Mouse (Mus musculus): ENCODE measurements at regions not wholly inside any gene's neighbourhood (a gene's known extent, or its start where the extent isn't known, plus 50 kb on each side); places are given as distances from the start of the nearest gene placed in this dataset.

DNA sequence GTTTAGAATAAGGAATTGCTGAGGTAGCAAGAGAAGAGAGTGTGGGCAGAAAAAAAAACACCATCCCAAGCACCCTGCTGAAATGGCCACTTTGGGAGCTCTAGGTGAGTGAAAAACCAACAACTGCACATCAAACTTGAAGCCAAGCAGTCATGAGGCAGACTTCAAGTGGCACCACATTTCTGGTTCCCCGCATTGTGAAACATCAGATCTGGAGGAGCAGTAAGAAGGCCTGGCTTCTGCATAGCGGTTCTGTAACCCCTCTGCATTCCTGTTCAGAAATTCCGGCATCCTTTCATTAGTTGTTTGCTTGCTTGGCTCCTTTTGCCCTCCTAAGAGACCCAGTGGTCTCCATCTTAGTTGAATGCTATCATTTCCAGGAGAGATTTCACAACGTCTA lies 247.7 kb downstream of the Lmx1a start:
- TF ChIP-seq CTCF (IDR thresholded peaks at IDR 0.05; ENCODE audit: control insufficient read depth, insufficient read depth, low read length) (no peak), POLR2A (IDR thresholded peaks at IDR 0.05; ENCODE audit: borderline replicate concordance, control insufficient read depth, low read depth, low read length) (no peak)
- Histone ChIP-seq H3K4me1 (ENCODE audit: control insufficient read depth, insufficient read depth, low read length) (no peaks in the 10 kb centered on the region), H3K4me3 (replicated peaks; ENCODE audit: control insufficient read depth, low read depth, low read length) (no peak overlapping the region), H3K27ac (ENCODE audit: control insufficient read depth, insufficient read depth, low read depth, low read length, poor library complexity) (no peak overlapping the region)
- 67% methylated on average over 4 of the region's 4 CpGs for WGBS

DNA sequence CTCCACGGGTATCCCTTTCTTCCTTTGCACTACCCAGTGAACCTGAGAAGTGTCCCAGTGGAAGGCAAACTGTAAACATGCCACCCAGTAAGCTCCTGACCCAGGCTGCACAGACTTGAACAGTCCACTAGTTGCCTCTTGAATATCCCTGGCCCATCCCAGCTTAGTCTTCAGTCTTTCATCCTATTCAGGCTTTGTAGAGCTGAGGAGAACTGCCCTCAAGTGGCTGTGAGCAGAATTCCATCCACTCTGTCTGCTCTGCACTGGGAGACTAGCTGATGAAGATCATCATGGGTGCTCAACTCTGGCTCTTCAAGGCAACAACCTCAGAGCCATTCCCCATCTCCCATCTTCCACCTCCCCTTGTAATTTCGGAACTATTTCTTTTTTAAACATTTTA lies 249.1 kb downstream of the Lmx1a start:
- Histone ChIP-seq H3K27ac (ENCODE audit: control insufficient read depth, insufficient read depth, low read depth, low read length, poor library complexity) (no peak overlapping the region), H3K4me3 (replicated peaks; ENCODE audit: control insufficient read depth, low read depth, low read length) (no peak overlapping the region), H3K4me1 (ENCODE audit: control insufficient read depth, insufficient read depth, low read length) (no peaks in the 10 kb centered on the region)
- WGBS = 72% methylated on average over 2 of the region's 2 CpGs
- TF ChIP-seq CTCF (IDR thresholded peaks at IDR 0.05; ENCODE audit: control insufficient read depth, insufficient read depth, low read length) = no peak
- no peak for TF ChIP-seq POLR2A (IDR thresholded peaks at IDR 0.05; ENCODE audit: borderline replicate concordance, control insufficient read depth, low read depth, low read length)

DNA sequence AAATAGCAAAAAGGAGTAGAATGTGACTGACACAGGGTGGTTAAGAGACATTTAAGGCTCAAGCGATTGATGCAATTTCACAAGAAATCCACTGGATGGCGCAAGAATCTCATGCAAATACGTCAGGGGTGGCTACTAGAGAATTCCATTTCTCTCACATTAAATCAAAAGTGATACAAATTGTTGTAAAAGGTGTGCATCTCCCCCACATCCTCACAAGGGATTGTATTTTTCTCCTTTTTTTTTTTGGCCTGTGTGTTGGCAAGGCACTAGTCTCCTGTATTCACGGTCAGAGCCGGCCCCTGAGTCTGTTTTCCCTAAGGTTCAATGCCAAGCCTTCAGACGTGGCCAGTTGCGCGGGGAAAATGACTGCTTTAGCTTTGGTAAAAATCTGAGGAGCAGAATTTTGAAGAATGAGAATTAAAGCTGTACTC lies 253.0 kb downstream of the Lmx1a start:
- WGBS = 51% methylated on average over 8 of the region's 8 CpGs
- no peak overlapping the region for H3K27ac ChIP-seq (ENCODE audit: control insufficient read depth, insufficient read depth, low read depth, low read length, poor library complexity)
- no peak for TF ChIP-seq POLR2A (IDR thresholded peaks at IDR 0.05; ENCODE audit: borderline replicate concordance, control insufficient read depth, low read depth, low read length)
- TF ChIP-seq CTCF (IDR thresholded peaks at IDR 0.05; ENCODE audit: control insufficient read depth, insufficient read depth, low read length) = no peak
- H3K4me3 ChIP-seq (replicated peaks; ENCODE audit: control insufficient read depth, low read depth, low read length) = no peak overlapping the region
- no peaks in the 10 kb centered on the region for H3K4me1 ChIP-seq (ENCODE audit: control insufficient read depth, insufficient read depth, low read length)

DNA sequence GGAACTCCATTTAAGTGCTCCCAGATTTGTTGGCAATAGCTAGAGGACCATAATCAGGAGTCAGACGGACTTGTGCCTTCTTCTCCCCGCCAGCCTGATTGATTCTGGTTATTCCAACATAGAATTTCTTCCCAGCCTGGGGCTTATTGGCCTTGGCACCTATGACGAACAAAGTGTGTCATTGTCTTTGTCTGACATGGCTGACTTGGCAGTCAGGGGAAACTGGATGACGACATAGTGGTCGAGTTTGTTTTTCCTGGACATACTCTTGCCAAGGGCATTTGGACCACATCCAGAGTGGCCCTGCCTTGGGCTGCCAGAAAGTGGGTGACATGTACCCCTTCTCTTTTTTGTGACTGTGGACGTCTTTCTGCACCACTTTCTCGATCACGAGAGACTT lies 254.1 kb downstream of the Lmx1a start:
- 74% methylated on average over 8 of the region's 8 CpGs for WGBS
- Histone ChIP-seq H3K4me3 (replicated peaks; ENCODE audit: control insufficient read depth, low read depth, low read length) (no peak overlapping the region), H3K4me1 (ENCODE audit: control insufficient read depth, insufficient read depth, low read length) (no peaks in the 10 kb centered on the region), H3K27ac (ENCODE audit: control insufficient read depth, insufficient read depth, low read depth, low read length, poor library complexity) (no peak overlapping the region)
- no peak for TF ChIP-seq CTCF (IDR thresholded peaks at IDR 0.05; ENCODE audit: control insufficient read depth, insufficient read depth, low read length)
- TF ChIP-seq POLR2A (IDR thresholded peaks at IDR 0.05; ENCODE audit: borderline replicate concordance, control insufficient read depth, low read depth, low read length) = no peak

DNA sequence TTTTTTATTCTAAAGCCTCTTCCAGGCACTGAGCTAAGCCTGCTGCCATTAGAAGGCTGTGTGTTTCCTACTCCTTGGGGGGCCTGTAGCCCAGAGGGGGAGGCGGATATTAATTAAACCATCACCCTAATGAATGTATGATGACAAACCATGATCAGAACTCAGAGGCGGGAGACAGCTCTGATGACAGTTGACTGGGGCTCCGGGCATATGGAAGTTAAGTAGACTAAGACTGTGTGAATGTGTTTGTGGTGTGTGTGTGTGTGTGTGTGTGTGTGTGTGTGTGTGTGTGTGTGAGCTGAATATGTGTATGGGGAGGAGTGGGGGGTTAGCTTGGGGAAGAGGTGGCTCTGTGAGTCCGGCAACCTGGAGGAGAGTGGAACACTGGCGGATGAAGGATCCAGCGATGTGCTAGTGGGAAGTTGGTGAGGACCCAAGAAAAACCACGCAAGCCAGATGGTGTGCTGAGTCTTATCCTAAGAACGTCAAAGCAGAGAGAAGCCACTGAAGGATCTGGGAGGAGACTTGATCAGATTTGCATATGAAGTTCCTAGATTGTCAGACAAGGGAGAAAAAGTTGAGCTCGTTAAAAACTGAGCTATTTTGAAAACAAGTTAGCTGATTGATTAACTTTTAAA lies 256.7 kb downstream of the Lmx1a start:
- Histone ChIP-seq H3K4me3 (replicated peaks; ENCODE audit: control insufficient read depth, low read depth, low read length) (no peak overlapping the region), H3K27ac (ENCODE audit: control insufficient read depth, insufficient read depth, low read depth, low read length, poor library complexity) (no peak overlapping the region), H3K4me1 (ENCODE audit: control insufficient read depth, insufficient read depth, low read length) (no peaks in the 10 kb centered on the region)
- WGBS = 65% methylated on average over 9 of the region's 9 CpGs
- TF ChIP-seq POLR2A (IDR thresholded peaks at IDR 0.05; ENCODE audit: borderline replicate concordance, control insufficient read depth, low read depth, low read length) = no peak
- TF ChIP-seq CTCF (IDR thresholded peaks at IDR 0.05; ENCODE audit: control insufficient read depth, insufficient read depth, low read length) = no peak

DNA sequence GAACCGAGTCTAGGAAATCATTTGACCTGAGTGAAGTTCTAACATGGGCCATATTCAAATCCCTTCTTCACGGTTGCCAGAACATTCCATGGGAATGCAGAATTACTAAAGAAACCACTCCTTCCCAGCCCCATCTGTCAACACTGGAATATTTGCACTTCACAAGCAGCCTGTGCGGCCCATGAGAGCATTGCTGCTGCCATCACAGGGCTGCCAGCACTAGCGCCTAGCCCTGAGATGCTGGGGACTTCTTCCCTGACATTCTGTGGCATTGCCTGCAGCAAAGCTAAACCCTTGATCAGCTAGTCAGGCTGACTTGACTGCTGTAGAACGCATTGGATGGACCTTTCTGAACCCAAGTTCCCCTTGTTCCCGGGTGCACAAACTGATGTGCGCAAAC lies 258.8 kb downstream of the Lmx1a start:
- 82% methylated on average over 7 of the region's 7 CpGs for WGBS
- no peak for TF ChIP-seq POLR2A (IDR thresholded peaks at IDR 0.05; ENCODE audit: borderline replicate concordance, control insufficient read depth, low read depth, low read length)
- TF ChIP-seq CTCF (IDR thresholded peaks at IDR 0.05; ENCODE audit: control insufficient read depth, insufficient read depth, low read length) = no peak

DNA sequence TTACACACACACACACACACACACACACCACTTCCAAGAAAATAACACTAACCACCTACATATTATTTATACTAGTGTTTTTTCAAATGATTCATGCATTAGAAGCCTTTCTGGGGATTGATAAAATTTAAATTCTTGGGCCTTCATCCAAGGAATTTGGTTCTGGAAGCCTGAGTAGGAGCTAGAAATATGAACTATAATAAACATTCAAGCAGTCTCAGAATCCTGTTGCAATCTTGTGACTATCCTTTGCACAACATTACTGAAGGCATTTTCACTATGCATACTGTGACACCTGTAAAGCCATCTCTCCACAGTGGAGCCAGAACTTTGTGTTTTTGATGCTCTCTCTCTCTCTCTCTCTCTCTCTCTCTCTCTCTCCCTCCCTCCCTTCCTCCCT lies 262.7 kb downstream of the Lmx1a start:
- no peak overlapping the region for H3K27ac ChIP-seq (ENCODE audit: control insufficient read depth, insufficient read depth, low read depth, low read length, poor library complexity)
- no peaks in the 10 kb centered on the region for H3K4me1 ChIP-seq (ENCODE audit: control insufficient read depth, insufficient read depth, low read length)
- TF ChIP-seq POLR2A (IDR thresholded peaks at IDR 0.05; ENCODE audit: borderline replicate concordance, control insufficient read depth, low read depth, low read length) = no peak
- no peak for TF ChIP-seq CTCF (IDR thresholded peaks at IDR 0.05; ENCODE audit: control insufficient read depth, insufficient read depth, low read length)
- no peak overlapping the region for H3K4me3 ChIP-seq (replicated peaks; ENCODE audit: control insufficient read depth, low read depth, low read length)

More for the DNA sequence above, 258.8 kb downstream of the Lmx1a start:
- Histone ChIP-seq H3K4me1 (ENCODE audit: control insufficient read depth, insufficient read depth, low read length) (no peaks in the 10 kb centered on the region), H3K4me3 (replicated peaks; ENCODE audit: control insufficient read depth, low read depth, low read length) (no peak overlapping the region), H3K27ac (ENCODE audit: control insufficient read depth, insufficient read depth, low read depth, low read length, poor library complexity) (no peak overlapping the region)

DNA sequence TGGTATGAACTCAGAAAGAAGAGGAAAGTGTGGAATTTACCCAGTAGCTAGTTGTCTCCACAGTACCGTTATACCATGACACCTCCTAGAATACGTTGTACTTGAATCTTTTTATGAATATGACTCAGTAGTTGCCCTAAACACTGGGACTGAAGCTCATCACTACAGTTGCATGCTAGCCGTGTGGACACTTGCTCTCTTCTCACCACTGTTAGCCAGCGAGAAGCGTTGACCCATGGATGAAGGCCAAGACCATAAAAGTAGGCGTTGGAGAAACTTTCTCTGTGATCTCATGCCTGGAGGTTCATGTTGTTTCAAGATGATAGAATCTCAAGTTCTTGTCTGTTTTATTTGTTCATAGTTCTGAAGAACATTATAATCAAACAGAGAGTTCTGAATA lies 269.5 kb downstream of the Lmx1a start:
- 80% methylated on average over 6 of the region's 6 CpGs for WGBS
- Histone ChIP-seq H3K27ac (ENCODE audit: control insufficient read depth, insufficient read depth, low read depth, low read length, poor library complexity) (no peak overlapping the region), H3K4me1 (ENCODE audit: control insufficient read depth, insufficient read depth, low read length) (no peaks in the 10 kb centered on the region), H3K4me3 (replicated peaks; ENCODE audit: control insufficient read depth, low read depth, low read length) (no peak overlapping the region)
- no peak for TF ChIP-seq POLR2A (IDR thresholded peaks at IDR 0.05; ENCODE audit: borderline replicate concordance, control insufficient read depth, low read depth, low read length)

DNA sequence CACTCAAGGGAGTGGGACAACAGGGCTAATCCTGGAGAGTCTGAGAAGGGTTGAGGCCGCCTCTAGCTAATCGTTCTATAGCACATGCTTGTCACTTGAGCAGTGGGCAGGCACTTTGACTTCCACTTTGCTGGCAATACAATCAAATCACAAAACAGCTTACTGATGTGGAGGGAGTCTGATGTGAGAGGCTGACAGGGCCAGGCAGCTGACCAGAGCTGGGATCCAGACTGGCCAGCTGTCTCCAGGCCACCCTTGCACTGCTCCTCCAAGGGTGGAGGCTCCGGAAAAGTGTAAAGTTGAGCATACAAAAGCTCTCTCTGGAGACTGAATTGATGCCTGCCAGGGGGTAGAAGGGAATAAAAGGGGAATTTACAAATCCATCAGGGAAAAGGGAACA lies 280.5 kb downstream of the Lmx1a start:
- WGBS = 76% methylated on average over 3 of the region's 3 CpGs
- Histone ChIP-seq H3K4me1 (ENCODE audit: control insufficient read depth, insufficient read depth, low read length) (no peaks in the 10 kb centered on the region), H3K27ac (ENCODE audit: control insufficient read depth, insufficient read depth, low read depth, low read length, poor library complexity) (no peak overlapping the region), H3K4me3 (replicated peaks; ENCODE audit: control insufficient read depth, low read depth, low read length) (no peak overlapping the region)
- TF ChIP-seq POLR2A (IDR thresholded peaks at IDR 0.05; ENCODE audit: borderline replicate concordance, control insufficient read depth, low read depth, low read length) (no peak), CTCF (IDR thresholded peaks at IDR 0.05; ENCODE audit: control insufficient read depth, insufficient read depth, low read length) (no peak)
